In genomic region chr3:35372276-35372675, GRCm38 (mm10) we compare ENCODE assay signal across 26 mouse cellular contexts.
"Had no signal": no experiment of that assay in that cellular context is flagged by ENCODE, and none has a peak within 500 bp of the region (broad histone marks: within the 10 kb centered on the region; RNA-seq: fewer than 3 reads in every experiment).

No protein-coding gene starts in this region.

- H3K27me3 ChIP-seq: embryonic facial prominence, embryonic 12.5 days; embryonic facial prominence, embryonic 13.5 days; embryonic facial prominence, embryonic 15.5 days; forebrain, embryonic 12.5 days; forebrain, embryonic 13.5 days; forebrain, embryonic 15.5 days; heart, embryonic 12.5 days; heart, embryonic 13.5 days had no signal

- H3K9me3 ChIP-seq: embryonic facial prominence, embryonic 10.5 days; embryonic facial prominence, embryonic 12.5 days; embryonic facial prominence, embryonic 13.5 days; embryonic facial prominence, embryonic 15.5 days; forebrain, embryonic 10.5 days; forebrain, embryonic 12.5 days; forebrain, embryonic 13.5 days; forebrain, embryonic 15.5 days; heart, embryonic 10.5 days; heart, embryonic 12.5 days; heart, embryonic 13.5 days had no signal

- H3K4me2 ChIP-seq: embryonic facial prominence, embryonic 12.5 days; embryonic facial prominence, embryonic 13.5 days; embryonic facial prominence, embryonic 15.5 days; forebrain, embryonic 12.5 days; forebrain, embryonic 13.5 days; forebrain, embryonic 15.5 days; heart, embryonic 12.5 days; heart, embryonic 13.5 days had no signal

- H3K36me3 ChIP-seq: embryonic facial prominence, embryonic 10.5 days; embryonic facial prominence, embryonic 12.5 days; embryonic facial prominence, embryonic 13.5 days; embryonic facial prominence, embryonic 15.5 days; forebrain, embryonic 10.5 days; forebrain, embryonic 12.5 days; forebrain, embryonic 15.5 days; heart, embryonic 10.5 days; heart, embryonic 12.5 days; heart, embryonic 13.5 days had no signal

- DNase-seq: cerebellum, adult 2 months; cerebellum, adult 8-10 months; cerebellum, adult 9-10 months; embryo, embryonic 11 days; forebrain, postnatal 0 days; gastrocnemius, adult 2 months; gastrocnemius, postnatal 10 days; gastrocnemius, postnatal 14 days; gastrocnemius, postnatal 25 days; gastrocnemius, postnatal 36 days; heart, adult 18-20 months; heart, adult 2 months had no signal

- H3K4me3 ChIP-seq: embryonic facial prominence, embryonic 10.5 days; embryonic facial prominence, embryonic 12.5 days; embryonic facial prominence, embryonic 13.5 days; embryonic facial prominence, embryonic 15.5 days; erythroblast, embryonic 14.5 days; forebrain, embryonic 10.5 days; forebrain, embryonic 12.5 days; forebrain, embryonic 13.5 days; forebrain, embryonic 15.5 days; gastrocnemius, adult 2 months; heart, adult 2 months; heart, embryonic 10.5 days; heart, embryonic 12.5 days; heart, embryonic 13.5 days had no signal

- H3K27ac ChIP-seq: embryonic facial prominence, embryonic 10.5 days; embryonic facial prominence, embryonic 12.5 days; embryonic facial prominence, embryonic 13.5 days; embryonic facial prominence, embryonic 15.5 days; forebrain, embryonic 10.5 days; forebrain, embryonic 12.5 days; forebrain, embryonic 13.5 days; forebrain, embryonic 15.5 days; gastrocnemius, adult 2 months; heart, adult 2 months; heart, embryonic 10.5 days; heart, embryonic 13.5 days had no signal

- ATAC-seq: forebrain, embryonic 13.5 days; forebrain, embryonic 14.5 days; forebrain, embryonic 15.5 days; forebrain, embryonic 16.5 days; forebrain, postnatal 0 days had no signal

- H3K9ac ChIP-seq: embryonic facial prominence, embryonic 12.5 days; embryonic facial prominence, embryonic 13.5 days; embryonic facial prominence, embryonic 15.5 days; forebrain, embryonic 12.5 days; forebrain, embryonic 13.5 days; forebrain, embryonic 15.5 days; forebrain, postnatal 0 days; heart, embryonic 12.5 days; heart, embryonic 13.5 days had no signal

- H3K4me1 ChIP-seq: embryonic facial prominence, embryonic 10.5 days; embryonic facial prominence, embryonic 12.5 days; embryonic facial prominence, embryonic 13.5 days; embryonic facial prominence, embryonic 15.5 days; forebrain, embryonic 10.5 days; forebrain, embryonic 12.5 days; forebrain, embryonic 13.5 days; forebrain, embryonic 15.5 days; heart, embryonic 10.5 days; heart, embryonic 12.5 days; heart, embryonic 13.5 days had no signal
